Mouse (Mus musculus) G1E (cell line): Measurements from ENCODE around the gene Lipe. TPM values are rescaled to one million over a fixed set of nuclear protein-coding genes. Genes with fewer than 3 reads are reported as not detected.

Experiments
- ATAC-seq: 2 replicates; pipeline ENCODE4 v1.8.0; 2016; ENCODE audit warnings: mild to moderate bottlenecking; ENCODE audit not compliant: insufficient number of reproducible peaks, poor library complexity, low FRiP score, severe bottlenecking; ENCODE audit errors: extremely low read depth
- DNase-seq: peaks from one replicate; pipeline ENCODE4 v3.0.0; 2012; ENCODE audit warnings: low spot score
- H3K27me3 ChIP-seq: 2 replicates; pipeline ENCODE4 v1.6.1; 2012; ENCODE audit warnings: mild to moderate bottlenecking, low read length, inconsistent platforms; ENCODE audit not compliant: insufficient read depth
- H3K36me3 ChIP-seq: replicated peaks from 2 replicates; pipeline ENCODE3; 2012; ENCODE audit warnings: mild to moderate bottlenecking, inconsistent platforms
- H3K4me1 ChIP-seq: 2 replicates; pipeline ENCODE4 v1.6.1; 2012; ENCODE audit warnings: low read depth, low read length, inconsistent platforms, mixed read lengths; ENCODE audit not compliant: insufficient read depth
- H3K4me3 ChIP-seq: 2 replicates; pipeline ENCODE4 v1.5.1; 2012; ENCODE audit warnings: low read depth, mild to moderate bottlenecking, inconsistent platforms, low read length, moderate library complexity, mixed read lengths
- H3K9me3 ChIP-seq: replicated peaks from 2 replicates; pipeline ENCODE4 v1.6.1; 2012; ENCODE audit warnings: inconsistent platforms
- CTCF ChIP-seq: IDR thresholded peaks from 2 replicates; pipeline ENCODE4 v1.5.1; 2012; ENCODE audit warnings: low read depth, low read length, inconsistent platforms, mixed read lengths
- GATA1 ChIP-seq: IDR thresholded peaks from 2 replicates; pipeline ENCODE4 v1.6.1; 2012; ENCODE audit warnings: borderline replicate concordance, low read length, inconsistent platforms, mixed read lengths
- GATA2 ChIP-seq: IDR thresholded peaks from 2 replicates; pipeline ENCODE4 v1.6.1; 2012; ENCODE audit warnings: low read depth, low read length, inconsistent platforms, borderline replicate concordance
- POLR2AphosphoS5 ChIP-seq: IDR thresholded peaks from 2 replicates; pipeline ENCODE4 v1.6.1; 2012; ENCODE audit warnings: low read depth, low read length, inconsistent platforms; ENCODE audit not compliant: insufficient replicate concordance
- TAL1 ChIP-seq: conservative IDR thresholded peaks from 2 replicates; pipeline ENCODE4 v1.6.1; 2012; ENCODE audit warnings: low read depth, low read length, inconsistent platforms, mixed read lengths
- polyA plus RNA-seq: library from polyadenylated mRNA; stranded (reverse); fragments of >175 nt; gene quantifications from 2 replicates; pipeline ENCODE4 v1.2.3, GENCODE M21; 2012
- total RNA-seq, 2 experiments: library from RNA; stranded (forward) in 1 of 2; stranded (reverse) in 1 of 2; fragments of 200-1000 nt in 1 of 2; fragments of >200 nt in 1 of 2; fragmentation: Nextera tagmentation in 1 of 2; gene quantifications; 2 replicates each; pipeline ENCODE4 v1.2.3; 2014 to 2017

Gene Lipe
- total and polyA plus RNA-seq, 3 experiments, result 4.6 to 15.7 (median 6.1) TPM

DNA sequence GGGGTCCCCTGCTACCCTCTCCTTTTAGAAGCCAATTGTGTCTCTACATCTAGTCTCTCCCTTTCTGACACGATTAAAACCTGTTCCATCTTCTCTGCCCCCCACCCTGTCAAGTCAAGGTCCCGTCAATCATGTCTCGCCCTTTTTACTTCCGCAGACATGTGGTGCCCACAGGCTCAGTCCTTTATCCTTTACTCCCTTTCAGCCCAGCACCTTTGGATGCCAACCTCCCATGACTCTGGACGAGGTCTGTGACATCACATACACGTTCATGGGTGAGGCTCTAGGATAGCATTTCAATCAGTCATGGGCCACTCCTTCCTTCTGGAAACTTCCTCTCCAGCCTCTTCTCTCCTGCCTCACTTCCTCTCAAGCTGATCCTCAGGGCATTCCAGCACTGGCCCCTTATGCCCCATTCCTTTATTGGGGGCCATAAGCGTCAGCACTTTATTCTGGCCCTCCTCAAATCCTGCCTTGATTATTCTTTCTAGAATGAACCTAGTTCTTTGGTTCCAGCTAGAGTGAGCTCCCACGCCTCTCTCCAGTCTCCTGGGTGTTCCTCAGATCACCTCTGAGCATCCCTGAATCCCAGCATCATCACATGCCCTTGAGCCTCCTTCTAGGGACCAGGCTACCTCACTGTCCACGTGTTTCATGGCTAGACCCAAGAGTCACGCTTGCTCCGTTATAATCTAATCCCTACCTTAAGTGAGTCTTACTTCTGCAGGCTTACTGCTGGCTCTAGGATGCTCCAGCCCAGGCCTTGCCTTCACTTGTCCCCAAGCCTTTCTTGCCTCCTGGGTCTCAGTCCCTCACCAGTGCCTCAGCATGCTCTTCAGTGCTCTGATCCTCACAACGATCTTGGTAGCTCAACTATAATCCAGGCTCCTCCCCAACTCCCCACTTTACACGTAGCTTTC lies 20.1 kb downstream of the Lipe start:
- ATAC-seq (no peak), DNase-seq (no peak)
- Histone ChIP-seq H3K4me3 (no peak overlapping the region), H3K36me3 (peaks cover 45% of the 10 kb centered on the region), H3K27me3 (peaks cover 26% of the 10 kb centered on the region), H3K9me3 (no peaks in the 10 kb centered on the region), H3K4me1 (peaks cover 8% of the 10 kb centered on the region; the same call in 1 of the 2 replicates)
- no peak for TF ChIP-seq TAL1
- TF ChIP-seq GATA2, result no peak
- TF ChIP-seq POLR2AphosphoS5, result no peak
- no peak for TF ChIP-seq GATA1
- TF ChIP-seq CTCF, result no peak

DNA sequence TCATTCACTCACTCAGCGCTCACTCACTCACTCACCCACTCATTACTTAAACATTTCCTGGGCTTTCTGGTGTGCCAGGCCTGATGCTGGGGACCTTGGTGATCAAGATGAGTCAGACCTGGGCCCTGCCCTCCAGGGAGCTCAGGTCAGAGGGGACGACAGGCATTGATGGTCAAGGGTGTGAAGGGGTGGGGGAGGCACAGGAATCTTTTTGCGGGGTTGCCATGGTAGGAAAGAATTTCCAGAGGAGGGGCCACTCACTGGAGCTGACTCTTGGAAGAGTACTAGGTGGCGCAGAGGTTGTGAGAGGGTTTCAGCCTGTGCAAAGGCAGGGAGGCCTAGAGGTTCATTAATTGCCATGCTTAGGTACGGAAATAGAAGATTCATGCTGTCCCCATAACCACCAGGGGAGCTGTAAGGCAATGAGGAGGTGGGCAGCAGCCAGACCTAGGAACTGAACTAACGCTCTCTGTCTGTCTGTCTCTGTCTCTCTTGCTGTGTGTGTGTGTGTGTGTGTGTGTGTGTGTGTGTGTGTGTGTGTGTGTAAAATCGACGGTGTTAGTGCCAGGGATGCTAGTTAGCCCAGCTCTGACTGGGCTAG lies 21.3 kb downstream of the Lipe start:
- Histone ChIP-seq H3K4me1 (peaks cover 8% of the 10 kb centered on the region; the same call in 1 of the 2 replicates), H3K27me3 (peaks cover 33% of the 10 kb centered on the region), H3K4me3 (no peak overlapping the region), H3K36me3 (peaks cover 34% of the 10 kb centered on the region), H3K9me3 (no peaks in the 10 kb centered on the region)
- TF ChIP-seq POLR2AphosphoS5 (no peak), CTCF (no peak), TAL1 (no peak), GATA1 (no peak), GATA2 (no peak)
- no peak for DNase-seq
- no peak for ATAC-seq

DNA sequence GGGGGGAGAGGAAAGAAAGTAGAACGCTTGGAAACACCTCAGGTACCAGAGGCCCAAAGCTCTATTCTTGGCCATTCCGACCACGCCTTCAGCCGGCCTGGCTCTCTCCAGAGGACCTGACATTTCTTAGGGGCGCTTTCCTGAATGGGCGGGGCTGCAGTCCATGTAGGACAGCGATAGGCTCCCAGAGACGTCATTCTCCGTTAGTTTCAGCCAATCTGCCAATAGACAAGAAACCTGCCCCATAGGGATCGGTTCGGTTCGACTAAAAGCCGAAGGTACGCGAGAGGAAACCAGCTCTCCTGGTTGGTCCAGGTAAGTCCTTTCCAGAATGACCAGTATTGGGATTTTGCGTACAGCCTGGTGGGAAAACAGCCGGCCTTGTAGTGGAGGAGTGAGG lies 22.0 kb downstream of the Lipe start:
- Histone ChIP-seq H3K9me3 (no peaks in the 10 kb centered on the region), H3K36me3 (peaks cover 27% of the 10 kb centered on the region), H3K27me3 (peaks cover 36% of the 10 kb centered on the region), H3K4me1 (peaks cover 8% of the 10 kb centered on the region; the same call in 1 of the 2 replicates), H3K4me3 (no peak overlapping the region)
- ATAC-seq (no peak), DNase-seq (no peak)
- TF ChIP-seq GATA2, result no peak
- TF ChIP-seq POLR2AphosphoS5, result no peak
- TF ChIP-seq CTCF, result no peak
- no peak for TF ChIP-seq TAL1
- TF ChIP-seq GATA1, result no peak

DNA sequence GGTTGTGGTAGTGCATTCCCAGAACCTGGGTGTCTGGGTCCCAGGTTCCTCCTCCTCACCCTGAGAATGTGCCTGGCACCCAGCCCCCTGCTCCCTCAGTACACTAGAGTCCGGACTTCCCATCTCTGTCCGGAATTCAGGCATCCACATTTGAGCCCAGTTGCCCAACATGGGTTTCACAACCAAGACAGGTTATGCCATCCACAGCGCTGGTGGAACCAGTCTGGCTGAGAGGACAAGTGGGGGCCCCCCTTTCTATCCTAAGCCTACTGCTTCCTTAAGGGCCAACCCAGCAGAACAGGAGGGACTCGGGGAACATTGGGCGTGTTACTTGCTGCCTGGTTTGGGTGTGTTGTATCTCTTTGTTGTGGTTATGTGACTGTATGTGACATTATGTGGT lies 26.1 kb downstream of the Lipe start:
- peaks cover 4% of the 10 kb centered on the region; the same call in 1 of the 2 replicates for H3K4me1 ChIP-seq
- H3K9me3 ChIP-seq, result no peaks in the 10 kb centered on the region
- H3K36me3 ChIP-seq, result no peaks in the 10 kb centered on the region
- no peak for TF ChIP-seq GATA1
- no peak for TF ChIP-seq POLR2AphosphoS5
- TF ChIP-seq TAL1, result no peak
- no peak for TF ChIP-seq CTCF
- DNase-seq (no peak), ATAC-seq (no peak)
- H3K4me3 ChIP-seq, result no peak overlapping the region
- peaks cover 74% of the 10 kb centered on the region for H3K27me3 ChIP-seq

DNA sequence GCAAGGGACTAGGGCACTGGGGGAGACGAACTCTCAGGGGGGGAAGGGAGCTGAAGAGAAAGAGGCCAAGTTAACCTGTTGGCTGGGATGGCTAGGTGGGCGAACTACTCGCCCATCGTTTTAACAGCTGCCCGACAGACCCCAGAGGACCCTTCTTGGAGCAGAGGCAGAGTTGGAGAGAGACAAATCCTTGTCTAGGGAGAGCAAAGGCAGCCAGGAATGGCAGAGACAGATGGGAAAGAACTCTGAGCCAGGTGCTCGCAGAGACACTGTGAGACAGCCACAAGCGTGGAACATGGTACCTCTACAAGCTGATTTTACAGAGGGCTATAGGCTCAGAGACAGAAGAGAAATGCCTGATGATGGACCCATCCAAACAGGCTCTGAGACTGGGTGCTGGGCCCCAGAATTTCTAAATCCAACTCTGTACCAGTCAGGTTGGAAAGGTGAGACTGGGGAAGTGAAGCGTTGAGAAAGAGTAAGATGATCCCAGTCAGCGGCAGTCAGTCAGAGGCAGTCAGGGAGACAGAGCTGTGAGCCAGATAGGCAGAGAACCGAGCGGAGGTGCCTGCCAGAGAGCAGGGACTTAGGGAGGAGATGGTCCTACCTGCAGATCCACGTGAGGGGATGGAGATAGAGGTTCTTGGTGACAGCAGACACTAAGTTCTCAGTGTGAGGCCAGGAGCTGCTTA lies 29.3 kb downstream of the Lipe start, which contains the start of gene Cnfn:
Cnfn (minus strand) TSS at position 667 of the 692 bp plus-strand sequence.
- peaks cover 6% of the 10 kb centered on the region for H3K36me3 ChIP-seq
- DNase-seq (no peak), ATAC-seq (no peak)
- H3K9me3 ChIP-seq, result no peaks in the 10 kb centered on the region
- TF ChIP-seq TAL1, result no peak
- H3K27me3 ChIP-seq, result peaks cover 57% of the 10 kb centered on the region
- H3K4me1 ChIP-seq, result no peaks in the 10 kb centered on the region; the same call in 1 of the 2 replicates
- no peak within 1 kb of the TSS for H3K4me3 ChIP-seq

DNA sequence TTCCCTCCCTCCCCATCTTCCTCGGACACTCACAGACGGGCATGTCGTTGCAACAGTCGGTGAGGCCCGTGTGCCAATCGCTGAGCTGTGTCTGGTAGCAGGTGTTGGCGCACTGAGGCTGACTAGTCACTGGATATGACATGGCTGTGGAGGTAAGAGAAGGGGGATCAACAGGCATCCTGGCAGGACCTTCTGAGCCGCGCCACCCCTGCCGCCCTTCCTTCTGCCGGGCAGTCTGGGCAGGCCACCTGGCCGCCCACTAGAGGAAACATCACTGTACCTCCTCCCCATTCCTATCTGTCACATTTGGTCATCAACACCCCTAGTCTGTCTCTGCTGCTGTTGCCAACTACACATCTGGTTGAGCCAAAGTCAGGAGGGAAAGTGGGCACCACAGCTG lies 30.2 kb downstream of the Lipe start:
- Histone ChIP-seq H3K36me3 (peaks cover 14% of the 10 kb centered on the region), H3K4me3 (no peak overlapping the region), H3K27me3 (peaks cover 55% of the 10 kb centered on the region), H3K9me3 (no peaks in the 10 kb centered on the region), H3K4me1 (no peaks in the 10 kb centered on the region; the same call in 1 of the 2 replicates)
- no peak for DNase-seq
- TF ChIP-seq CTCF (no peak), POLR2AphosphoS5 (no peak), GATA1 (no peak), GATA2 (no peak), TAL1 (no peak)
- no peak for ATAC-seq
